ENCODE assay signal across 9 mouse cellular contexts in the genomic region with DNA sequence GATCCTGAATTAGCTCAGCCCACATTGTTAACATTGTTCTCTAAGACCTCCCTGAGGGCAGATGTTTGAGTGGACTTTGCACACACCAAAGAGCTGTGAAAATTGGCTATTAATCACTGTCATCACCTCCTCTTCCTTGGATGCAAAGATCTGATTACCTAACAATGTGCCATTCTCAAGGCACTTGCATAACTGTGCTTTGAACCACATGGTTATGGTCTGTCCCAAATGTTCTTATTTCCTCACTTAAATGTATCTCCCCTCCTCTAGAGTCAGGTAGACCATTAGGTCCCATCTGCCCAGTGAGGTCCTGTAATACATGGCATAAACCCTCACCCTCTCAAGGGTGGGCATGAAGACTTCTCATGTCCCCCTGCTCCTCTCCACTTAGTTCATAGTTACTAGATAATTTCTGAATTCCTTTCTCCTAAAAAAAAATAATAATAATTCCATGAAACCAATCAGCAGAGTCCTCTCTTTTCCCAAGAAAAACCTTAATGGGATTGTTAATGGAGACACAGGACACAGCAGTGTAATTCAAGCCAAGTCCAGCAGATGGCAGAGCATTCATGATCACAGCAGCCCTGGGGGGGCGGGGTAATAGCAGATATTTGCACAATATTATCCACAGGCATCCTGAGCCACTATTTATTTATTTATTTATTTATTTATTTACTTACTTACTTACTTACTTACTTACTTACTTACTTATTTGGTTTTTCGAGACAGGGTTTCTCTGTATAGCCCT. TPM values are rescaled to one million over a fixed set of nuclear protein-coding genes. Genes with fewer than 3 reads are reported as not detected.
DNase-seq lines count a peak whose midpoint lies in the region; ATAC-seq lines count a peak whose summit lies in the region.
"Had no signal": no experiment of that assay in that cellular context is flagged by ENCODE, and none has a peak within 500 bp of the region (broad histone marks: within the 10 kb centered on the region; RNA-seq: fewer than 3 reads in every experiment).

No protein-coding gene starts in this region.

- H3K4me2 ChIP-seq in forebrain, embryonic 14.5 days (ENCODE audit: low read length), result no peak overlapping the region
- no peak overlapping the region for H3K4me2 ChIP-seq in forebrain, embryonic 12.5 days
- no peak overlapping the region for H3K4me2 ChIP-seq in lung, embryonic 16.5 days (ENCODE audit: low read depth, low read length)
- H3K4me2 ChIP-seq: limb, embryonic 13.5 days had no signal

- no peaks in the 10 kb centered on the region for H3K4me1 ChIP-seq in forebrain, embryonic 14.5 days (ENCODE audit: control insufficient read depth, insufficient read depth, low read length)
- no peaks in the 10 kb centered on the region for H3K4me1 ChIP-seq in forebrain, embryonic 12.5 days
- peaks cover 4% of the 10 kb centered on the region; the same call in 1 of the 2 replicates for H3K4me1 ChIP-seq in lung, embryonic 16.5 days (replicated peaks; ENCODE audit: control insufficient read depth, insufficient read depth, low read length)
- H3K4me1 ChIP-seq: limb, embryonic 13.5 days had no signal

- WGBS in forebrain, embryonic 14.5 days, result 44% methylated on average over 2 of the region's 2 CpGs
- WGBS in forebrain, embryonic 12.5 days, result 61% methylated on average over 2 of the region's 2 CpGs
- WGBS in lung, embryonic 16.5 days, result 53% methylated on average over 2 of the region's 2 CpGs

- H3K27me3 ChIP-seq in forebrain, embryonic 14.5 days (replicated peaks; ENCODE audit: control insufficient read depth, insufficient read depth, low read length), result no peaks in the 10 kb centered on the region
- no peaks in the 10 kb centered on the region for H3K27me3 ChIP-seq in forebrain, embryonic 12.5 days
- H3K27me3 ChIP-seq in lung, embryonic 16.5 days (ENCODE audit: control insufficient read depth, insufficient read depth, low read depth, low read length), result no peaks in the 10 kb centered on the region
- H3K27me3 ChIP-seq: limb, embryonic 13.5 days had no signal

- no peaks in the 10 kb centered on the region for H3K36me3 ChIP-seq in forebrain, embryonic 14.5 days (ENCODE audit: control insufficient read depth, insufficient read depth, low read length)
- no peaks in the 10 kb centered on the region for H3K36me3 ChIP-seq in forebrain, embryonic 12.5 days (replicated peaks)
- H3K36me3 ChIP-seq in lung, embryonic 16.5 days (ENCODE audit: control insufficient read depth, insufficient read depth, low read length), result no peaks in the 10 kb centered on the region
- H3K36me3 ChIP-seq: limb, embryonic 13.5 days had no signal

- H3K27ac ChIP-seq in forebrain, embryonic 14.5 days (ENCODE audit: low read depth, low read length), result no peak overlapping the region
- no peak overlapping the region for H3K27ac ChIP-seq in forebrain, embryonic 12.5 days
- no peak overlapping the region for H3K27ac ChIP-seq in lung, embryonic 16.5 days (ENCODE audit: low read length)
- H3K27ac ChIP-seq: limb, embryonic 13.5 days had no signal

- H3K4me3 ChIP-seq in forebrain, embryonic 14.5 days (ENCODE audit: low read depth, low read length), result no peak overlapping the region
- H3K4me3 ChIP-seq in forebrain, embryonic 12.5 days (replicated peaks), result no peak overlapping the region
- no peak overlapping the region for H3K4me3 ChIP-seq in lung, embryonic 16.5 days (ENCODE audit: low read length)
- H3K4me3 ChIP-seq: limb, embryonic 13.5 days had no signal

- H3K9me3 ChIP-seq in forebrain, embryonic 14.5 days (replicated peaks; ENCODE audit: control insufficient read depth, low read length), result no peaks in the 10 kb centered on the region
- H3K9me3 ChIP-seq in forebrain, embryonic 12.5 days, result no peaks in the 10 kb centered on the region
- no peaks in the 10 kb centered on the region for H3K9me3 ChIP-seq in lung, embryonic 16.5 days (ENCODE audit: control insufficient read depth, low read length)
- H3K9me3 ChIP-seq: limb, embryonic 13.5 days had no signal

- peak; percentile 79 for DNase-seq in forebrain, embryonic 14.5 days (ENCODE audit: low spot score)
- peak; percentile 63 for DNase-seq in Muller cell, postnatal 12 days (ENCODE audit: inconsistent ontology term)
- DNase-seq in cerebellum, adult 9-11 months, result peak; percentile 47
- DNase-seq in gastrocnemius, postnatal 4 days (ENCODE audit: low spot score in 2 of 2), result peak; percentile 30 to 63
- DNase-seq in kidney, postnatal 36 days, result peak; percentile 78 to 94
- DNase-seq in skeletal muscle tissue, adult 2 months (ENCODE audit: low read depth, low spot score), result peak; percentile 24

- ATAC-seq in forebrain, embryonic 14.5 days, result 0 out of 2 replicates have a peak, but pooled peaks have one; percentile 46
- no peak for ATAC-seq in forebrain, embryonic 12.5 days (ENCODE audit: low FRiP score)
- peak; percentile 74 for ATAC-seq in lung, embryonic 16.5 days (ENCODE audit: low read depth)

- no peak overlapping the region for H3K9ac ChIP-seq in forebrain, embryonic 14.5 days (ENCODE audit: low read length)
- H3K9ac ChIP-seq in forebrain, embryonic 12.5 days, result no peak overlapping the region
- no peak overlapping the region for H3K9ac ChIP-seq in lung, embryonic 16.5 days (ENCODE audit: low read length)
- H3K9ac ChIP-seq: limb, embryonic 13.5 days had no signal

RNA-seq across cellular contexts. Expression of a gene that starts 17.7 kb away (rescaled TPM):
- 4.9 and 6.8 TPM in 2 replicates for polyA plus RNA-seq in forebrain, embryonic 14.5 days (2014; fragmentation: Nextera tagmentation; extraction: Ambion mirVana)
- polyA plus RNA-seq in forebrain, embryonic 12.5 days (2016; fragmentation: Nextera tagmentation; extraction: Ambion mirVana), result 5.4 and 5.9 TPM in 2 replicates
- total RNA-seq in gastrocnemius, postnatal 4 days (2021), result 10 to 100 TPM; 24.5 to 26.5 TPM
- 3.8 and 4.0 TPM in 2 replicates for polyA plus RNA-seq in lung, embryonic 16.5 days (2015; fragmentation: Nextera tagmentation; extraction: Ambion mirVana)

RNA-seq across cellular contexts. Expression of a gene that starts 35.2 kb away (rescaled TPM):
- 257 and 287 TPM in 2 replicates for polyA plus RNA-seq in forebrain, embryonic 14.5 days (2014; fragmentation: Nextera tagmentation; extraction: Ambion mirVana)
- polyA plus RNA-seq in forebrain, embryonic 12.5 days (2016; fragmentation: Nextera tagmentation; extraction: Ambion mirVana), result 254 and 266 TPM in 2 replicates
- total RNA-seq in gastrocnemius, postnatal 4 days (2021), result 10 to 100 TPM; 83.6 to 97.1 TPM
- 132 and 147 TPM in 2 replicates for polyA plus RNA-seq in lung, embryonic 16.5 days (2015; fragmentation: Nextera tagmentation; extraction: Ambion mirVana)

RNA-seq across cellular contexts. Expression of a gene that starts 36.1 kb away (rescaled TPM):
- polyA plus RNA-seq in forebrain, embryonic 14.5 days (2014; fragmentation: Nextera tagmentation; extraction: Ambion mirVana), result 92.3 and 94.3 TPM in 2 replicates
- polyA plus RNA-seq in forebrain, embryonic 12.5 days (2016; fragmentation: Nextera tagmentation; extraction: Ambion mirVana), result 96.1 and 96.6 TPM in 2 replicates
- total RNA-seq in gastrocnemius, postnatal 4 days (2021), result 10 to 100 TPM; 37.2 to 41.1 TPM
- 128 and 134 TPM in 2 replicates for polyA plus RNA-seq in lung, embryonic 16.5 days (2015; fragmentation: Nextera tagmentation; extraction: Ambion mirVana)

RNA-seq across cellular contexts. Expression of a gene that starts 49.3 kb away (rescaled TPM):
- polyA plus RNA-seq in forebrain, embryonic 14.5 days (2014; fragmentation: Nextera tagmentation; extraction: Ambion mirVana), result 32.6 and 35.4 TPM in 2 replicates
- 40.6 and 42.0 TPM in 2 replicates for polyA plus RNA-seq in forebrain, embryonic 12.5 days (2016; fragmentation: Nextera tagmentation; extraction: Ambion mirVana)
- 10 to 100 TPM; 19.8 to 20.4 TPM for total RNA-seq in gastrocnemius, postnatal 4 days (2021)
- 43.3 and 48.2 TPM in 2 replicates for polyA plus RNA-seq in lung, embryonic 16.5 days (2015; fragmentation: Nextera tagmentation; extraction: Ambion mirVana)

RNA-seq across cellular contexts. Expression of a gene that starts 50.2 kb away (rescaled TPM):
- polyA plus RNA-seq in forebrain, embryonic 14.5 days (2014; fragmentation: Nextera tagmentation; extraction: Ambion mirVana), result 0.86 and 2.3 TPM in 2 replicates
- polyA plus RNA-seq in forebrain, embryonic 12.5 days (2016; fragmentation: Nextera tagmentation; extraction: Ambion mirVana), result 1.5 and 2.9 TPM in 2 replicates
- total RNA-seq in gastrocnemius, postnatal 4 days (2021), result under 1 TPM in 1 of 2 experiments, not detected in 1; 0.37 TPM
- 1.5 and 1.6 TPM in 2 replicates for polyA plus RNA-seq in lung, embryonic 16.5 days (2015; fragmentation: Nextera tagmentation; extraction: Ambion mirVana)

Comparison
In these comparisons a context has a peak if more than half of its experiments do, and no peak if none do; other contexts are left out.
1. DNase-seq: peak in every context shown above with its lines; median percentile 86 in kidney, postnatal 36 days; 79 in forebrain, embryonic 14.5 days; 63 in Muller cell, postnatal 12 days; 47 in cerebellum, adult 9-11 months; 46 in gastrocnemius, postnatal 4 days; 24 in skeletal muscle tissue, adult 2 months.